Mouse (Mus musculus): ENCODE measurements around the gene Pde1c.

DNA sequence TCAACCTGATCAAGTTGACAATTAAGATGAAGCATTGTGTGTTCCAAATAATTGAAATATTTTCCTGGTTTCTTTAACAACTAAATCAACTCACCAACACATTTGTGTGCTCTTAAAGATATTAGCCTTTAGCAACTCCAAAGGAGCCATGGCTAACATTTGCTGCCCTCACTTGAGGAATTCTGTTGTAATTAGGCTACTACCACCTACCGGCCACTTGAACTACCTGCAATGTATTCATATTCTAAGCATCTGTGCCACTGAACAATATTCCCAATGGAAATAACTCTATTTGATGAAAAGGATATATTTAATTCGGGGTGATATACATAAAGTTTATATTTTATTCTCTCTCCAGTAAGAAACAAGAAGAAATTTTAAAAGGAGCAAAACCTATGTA lies 121.0 kb downstream of the Pde1c start:
- TF ChIP-seq POLR2A (IDR thresholded peaks at IDR 0.05; ENCODE audit: control insufficient read depth, low read depth, low read length) (no peak), CTCF (IDR thresholded peaks at IDR 0.05; ENCODE audit: control insufficient read depth, insufficient read depth, insufficient replicate concordance, low read depth, low read length) (no peak)
